Mouse (Mus musculus) ES-E14 (cell line): ENCODE measurements around the gene Tpm3.

Experiments
- CHD2 ChIP-seq: IDR thresholded peaks from 2 replicates; pipeline ENCODE4 v1.6.1; 2014; ENCODE audit warnings: mild to moderate bottlenecking, low read depth, low read length, inconsistent platforms
- HCFC1 ChIP-seq: IDR thresholded peaks from 2 replicates; pipeline ENCODE4 v1.6.1; 2012; ENCODE audit warnings: low read length, inconsistent platforms, borderline replicate concordance; ENCODE audit not compliant: insufficient read depth
- MAFK ChIP-seq: IDR thresholded peaks from 2 replicates; pipeline ENCODE4 v1.6.1; 2014; ENCODE audit warnings: mild to moderate bottlenecking, low read depth, low read length, inconsistent platforms; ENCODE audit not compliant: insufficient read depth
- ZC3H11A ChIP-seq: IDR thresholded peaks from 2 replicates; pipeline ENCODE4 v1.6.1; 2012; ENCODE audit warnings: low read depth, mild to moderate bottlenecking, inconsistent platforms, low read length, borderline replicate concordance
- ZNF384 ChIP-seq: IDR thresholded peaks from 2 replicates; pipeline ENCODE4 v1.6.1; 2012; ENCODE audit warnings: low read depth, low read length, inconsistent platforms

DNA sequence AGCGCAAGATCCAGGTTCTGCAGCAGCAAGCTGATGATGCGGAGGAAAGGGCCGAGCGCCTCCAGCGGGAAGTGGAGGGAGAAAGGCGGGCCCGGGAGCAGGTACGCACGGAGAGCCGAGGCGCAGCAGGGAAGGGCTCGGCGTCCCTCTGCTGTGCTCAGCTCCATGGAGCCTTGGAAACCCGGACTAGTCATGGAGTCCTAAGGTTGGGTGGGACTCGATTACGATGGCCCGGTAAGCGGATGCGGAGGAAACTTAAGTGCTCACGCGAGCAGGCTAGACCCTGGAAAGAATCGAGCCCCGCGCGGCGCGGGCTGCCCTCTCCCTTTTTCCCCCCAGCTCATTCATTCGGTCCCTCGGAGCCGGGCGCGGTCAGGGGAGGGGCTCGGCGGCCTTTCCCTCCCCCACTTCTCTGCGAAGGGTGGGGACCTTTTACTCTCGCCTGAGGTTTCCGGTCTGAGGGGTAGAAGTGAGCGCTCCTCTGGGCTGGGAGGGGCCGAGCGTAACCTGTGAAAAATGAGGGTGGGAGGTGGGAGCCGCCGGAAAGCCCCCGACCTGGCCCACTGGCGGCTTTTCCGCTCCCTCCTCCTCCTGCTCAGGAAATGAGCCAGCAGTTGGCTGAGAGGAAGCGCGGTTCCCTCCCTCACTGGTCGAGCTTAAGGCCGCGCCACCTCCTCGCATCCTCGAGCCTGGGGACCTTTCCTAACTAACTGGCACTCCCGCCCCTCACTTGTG lies 7.5 kb downstream of the Tpm3 start:
- TF ChIP-seq HCFC1 (no peak; the same call in 1 of the 2 replicates), ZNF384 (no peak), MAFK (no peak), CHD2 (no peak), ZC3H11A (no peak)
